Mouse (Mus musculus) CD4-positive, CD25-positive, alpha-beta regulatory T cell, adult 4 months (primary cell): Measurements from ENCODE around the gene 6430531B16Rik. TPM values are rescaled to one million over a fixed set of nuclear protein-coding genes. Genes with fewer than 3 reads are reported as not detected.

ENCODE experiments used
- ATAC-seq: one replicate; pipeline ENCODE4 v1.8.0; 2017
- polyA plus RNA-seq, 2 experiments: library from polyadenylated mRNA; unstranded; fragments of 100-300 nt; shearing (Covaris generic); gene quantifications; one replicate each; pipeline ENCODE4 v1.2.1; 2017

Gene 6430531B16Rik
- polyA plus RNA-seq, 2 experiments from 2014 or later: 0.46 to 1.6 TPM

DNA sequence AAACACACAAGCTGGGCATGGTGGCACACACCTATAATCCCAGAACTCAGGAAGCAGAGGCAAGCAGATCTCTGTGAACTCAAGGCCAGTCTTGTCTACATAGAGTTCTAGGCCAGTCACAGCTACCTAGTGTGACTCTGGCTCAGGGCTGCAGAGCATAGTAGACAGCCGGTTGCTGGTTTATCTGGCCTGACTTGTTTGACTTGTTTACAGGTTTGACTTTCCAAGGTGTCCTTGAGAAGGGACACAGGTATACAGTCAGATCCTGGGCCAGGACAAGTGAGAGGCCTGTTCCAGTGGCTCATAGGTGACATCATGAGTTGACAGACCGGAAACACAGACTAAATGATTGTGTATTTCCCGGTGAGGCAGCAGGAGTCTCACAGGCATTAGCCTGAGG lies 41.4 kb downstream of the 6430531B16Rik start:
- no peak for ATAC-seq

DNA sequence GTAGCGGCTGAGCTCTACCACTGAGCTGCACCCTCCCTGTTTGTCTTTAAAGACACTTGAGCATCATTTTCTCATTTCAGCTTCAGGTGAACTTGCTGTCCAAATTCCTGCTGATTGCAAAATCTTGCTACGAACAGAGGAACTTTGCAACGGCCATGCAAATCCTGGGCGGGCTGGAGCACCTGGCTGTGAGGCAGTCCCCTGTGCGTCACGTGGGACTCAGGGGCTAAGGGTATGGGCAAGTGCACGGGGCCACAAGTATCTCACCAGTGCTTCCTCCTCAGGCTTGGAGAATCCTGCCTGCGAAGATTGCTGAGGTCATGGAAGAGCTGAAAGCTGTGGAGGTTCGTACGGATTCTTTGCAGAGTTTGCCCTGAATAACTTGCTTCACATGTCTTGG lies 41.9 kb downstream of the 6430531B16Rik start:
- ATAC-seq: no peak

DNA sequence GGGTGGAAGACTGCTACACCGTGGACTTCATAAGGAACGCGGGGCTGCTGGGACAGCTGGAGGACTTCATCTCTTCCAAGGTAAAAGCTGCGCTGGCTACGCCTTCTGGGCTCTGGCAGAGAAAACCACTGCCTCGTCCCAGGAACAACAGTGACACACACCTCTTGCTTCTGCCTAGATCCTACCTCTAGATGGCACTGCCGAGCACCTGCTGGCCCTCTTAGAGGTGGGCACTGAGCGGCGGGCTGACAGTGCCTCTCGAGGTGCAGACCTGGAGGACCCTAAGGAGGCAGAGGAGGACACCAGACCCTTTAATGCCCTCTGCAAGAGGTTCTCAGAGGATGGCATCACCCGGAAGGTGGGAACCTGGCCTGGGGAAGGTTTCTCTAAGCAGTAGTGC lies 47.8 kb downstream of the 6430531B16Rik start:
- no peak for ATAC-seq

Other genes starting within 250 kb of the 6430531B16Rik start
- not detected for gene Adgra1, start 144.6 kb downstream of the 6430531B16Rik start, polyA plus RNA-seq
- under 1 TPM; 0.44 to 0.58 TPM for gene Kndc1, start 84.1 kb downstream of the 6430531B16Rik start, polyA plus RNA-seq
- 1 to 10 TPM; 3.7 to 6.1 TPM for gene Utf1, start 35.0 kb downstream of the 6430531B16Rik start, polyA plus RNA-seq
- 10 to 100 TPM; 14.0 to 17.8 TPM for gene Adam8, start 13.8 kb upstream of the 6430531B16Rik start, polyA plus RNA-seq
- gene Zfp511, start 57.6 kb upstream of the 6430531B16Rik start, polyA plus RNA-seq: 10 to 100 TPM; 28.8 to 33.0 TPM
- gene Tubgcp2, start 57.9 kb upstream of the 6430531B16Rik start, polyA plus RNA-seq: 10 to 100 TPM; 29.2 to 52.0 TPM
- gene Msx3, start 70.3 kb upstream of the 6430531B16Rik start, polyA plus RNA-seq: under 1 TPM in 1 of 2 experiments, not detected in 1; 0.20 TPM
- not detected for gene Caly, start 103.8 kb upstream of the 6430531B16Rik start, polyA plus RNA-seq
- gene Prap1, start 114.6 kb upstream of the 6430531B16Rik start, polyA plus RNA-seq: not detected
- gene Fuom, start 123.7 kb upstream of the 6430531B16Rik start, polyA plus RNA-seq: 1 to 10 TPM; 6.0 to 7.6 TPM
- gene Paox, start 137.0 kb upstream of the 6430531B16Rik start, polyA plus RNA-seq: 1 to 10 TPM; 2.4 to 3.7 TPM
- 10 to 100 TPM; 69.1 to 90.2 TPM for gene Echs1, start 137.7 kb upstream of the 6430531B16Rik start, polyA plus RNA-seq
- gene Mtg1, start 158.8 kb upstream of the 6430531B16Rik start, polyA plus RNA-seq: 10 to 100 TPM; 28.7 to 33.1 TPM
- gene Sprn, start 176.1 kb upstream of the 6430531B16Rik start, polyA plus RNA-seq: not detected
- not detected for gene Olfr522, start 186.0 kb upstream of the 6430531B16Rik start, polyA plus RNA-seq
- not detected for gene Olfr523, start 194.5 kb upstream of the 6430531B16Rik start, polyA plus RNA-seq
- not detected for gene Olfr524, start 227.2 kb upstream of the 6430531B16Rik start, polyA plus RNA-seq
- not detected for gene Cd163l1, start 239.5 kb upstream of the 6430531B16Rik start, polyA plus RNA-seq